Mouse (Mus musculus) liver, postnatal 0 days (tissue): ENCODE data around the gene Sall1. TPM values are rescaled to one million over a fixed set of nuclear protein-coding genes. Genes with fewer than 3 reads are reported as not detected.

Experiments
- ATAC-seq: fragments of 200-750 bp; cut with Nextera tagmentation; 2 replicates; pipeline ENCODE4 v1.8.0; 2017; ENCODE audit warnings: mild to moderate bottlenecking, moderate library complexity
- DNase-seq: peaks from one replicate; pipeline ENCODE4 v3.0.0-alpha.2; 2016
- H3K27ac ChIP-seq: fragments of 300-500 bp; sonication (generic); 2 replicates; pipeline ENCODE4 v1.5.1; 2014; ENCODE audit warnings: antibody characterized with exemption, moderate library complexity, mild to moderate bottlenecking, low read depth
- H3K27me3 ChIP-seq: fragments of 300-500 bp; sonication (generic); 2 replicates; pipeline ENCODE4 v1.6.1; 2014; ENCODE audit warnings: low read length, control low read depth, mixed read lengths; ENCODE audit not compliant: insufficient read depth
- H3K36me3 ChIP-seq: fragments of 300-500 bp; sonication (generic); replicated peaks from 2 replicates; pipeline ENCODE4 v1.6.1; 2014; ENCODE audit warnings: mild to moderate bottlenecking, control low read depth, low read length, moderate library complexity, mixed read lengths; ENCODE audit not compliant: insufficient read depth
- H3K4me1 ChIP-seq: fragments of 300-500 bp; sonication (generic); 2 replicates; pipeline ENCODE4 v1.6.1; 2014; ENCODE audit warnings: antibody characterized with exemption, mild to moderate bottlenecking, control low read depth; ENCODE audit not compliant: insufficient read depth
- H3K4me2 ChIP-seq: fragments of 300-500 bp; sonication (generic); 2 replicates; pipeline ENCODE4 v1.6.1; 2014; ENCODE audit warnings: low read depth, mild to moderate bottlenecking, low read length, moderate library complexity, mixed read lengths
- H3K4me3 ChIP-seq: fragments of 300-500 bp; sonication (generic); 2 replicates; pipeline ENCODE4 v1.5.1; 2014; ENCODE audit warnings: low read depth, low read length
- H3K9ac ChIP-seq: fragments of 300-500 bp; sonication (generic); replicated peaks from 2 replicates; pipeline ENCODE4 v1.6.1; 2014; ENCODE audit warnings: mild to moderate bottlenecking, moderate library complexity
- H3K9me3 ChIP-seq: fragments of 300-500 bp; sonication (generic); 2 replicates; pipeline ENCODE4 v1.6.1; 2016; ENCODE audit warnings: mild to moderate bottlenecking, control low read depth, low read length, mixed read lengths
- CTCF ChIP-seq: sonication (generic); IDR thresholded peaks from 2 replicates; pipeline ENCODE4 v1.5.1; 2016; ENCODE audit warnings: antibody characterized with exemption, low read depth
- EP300 ChIP-seq: IDR thresholded peaks from 2 replicates; pipeline ENCODE4 v1.6.1; 2016; ENCODE audit warnings: antibody characterized with exemption, low read depth, mild to moderate bottlenecking
- WGBS: fragments of 180-500 bp; shearing (Covaris S2); extraction: QIAGEN DNeasy Blood & Tissue Kit; methylation state at CpG from one replicate; pipeline ENCODE4 v1.1.7; 2014; ENCODE audit not compliant: insufficient replicate concordance; 5-methylcytosine and 5-hydroxymethylcytosine counted together
- polyA plus RNA-seq: library from polyadenylated mRNA; unstranded; fragments of >200 nt; fragmentation: Nextera tagmentation; extraction: Ambion mirVana; gene quantifications from 2 replicates; pipeline ENCODE4 v1.2.1, GENCODE M21; 2015

Gene Sall1
- polyA plus RNA-seq, 1 experiment from 2014 or later: 3.9 TPM

DNA sequence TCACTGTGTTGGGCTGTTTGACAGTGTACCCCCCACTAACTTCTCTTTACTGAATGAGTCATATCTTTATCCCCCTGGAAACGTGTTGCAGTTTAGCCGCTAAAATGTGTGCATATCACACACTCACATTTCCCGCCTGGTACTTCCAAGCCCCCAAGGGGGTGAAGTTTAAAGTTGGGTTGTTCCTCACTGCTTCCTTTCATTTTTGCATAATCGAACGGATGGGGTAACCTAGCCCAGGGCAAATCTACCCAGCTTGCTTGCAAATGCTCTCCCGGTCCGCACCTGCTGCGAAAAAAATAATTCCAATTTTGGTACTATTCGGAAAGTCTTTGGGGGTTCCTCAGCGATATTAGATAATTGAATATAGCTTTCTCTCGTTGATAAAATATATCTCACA is 38.2 kb downstream of the Sall1 start:
- Histone ChIP-seq H3K27me3 (peaks cover 12% of the 10 kb centered on the region), H3K4me3 (no peak overlapping the region), H3K4me1 (no peaks in the 10 kb centered on the region; the same call in 1 of the 2 replicates), H3K9ac (no peak overlapping the region), H3K27ac (no peak overlapping the region), H3K36me3 (no peaks in the 10 kb centered on the region), H3K9me3 (no peaks in the 10 kb centered on the region), H3K4me2 (peak overlapping the region; percentile 66)
- no peak for ATAC-seq
- TF ChIP-seq CTCF (no peak), EP300 (no peak)
- DNase-seq: no peak
- WGBS: 33% methylated on average over 11 of the region's 11 CpGs

DNA sequence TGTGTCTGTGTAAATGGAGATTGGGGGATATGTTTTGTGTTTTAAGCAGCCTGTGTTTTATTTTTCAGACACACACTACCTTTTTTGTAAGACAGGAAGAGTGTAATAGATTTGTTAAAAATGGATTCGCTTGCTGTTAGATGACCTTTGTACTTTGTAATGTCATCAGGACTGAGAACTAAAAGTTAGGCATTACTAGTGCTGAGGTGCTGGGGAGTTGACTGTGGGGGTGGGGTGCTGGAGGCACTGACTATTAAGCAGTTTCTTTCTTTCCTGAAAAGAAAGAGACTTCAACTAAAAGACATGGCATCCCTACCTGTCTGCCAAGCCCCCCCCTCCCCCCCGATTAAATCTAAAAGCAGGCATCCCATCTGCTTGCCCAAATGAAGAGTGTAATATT is 39.9 kb downstream of the Sall1 start:
- no peak for DNase-seq
- no peaks in the 10 kb centered on the region for H3K36me3 ChIP-seq
- peak; percentile 82; the same call in 1 of the 2 replicates for ATAC-seq
- no peaks in the 10 kb centered on the region; the same call in 1 of the 2 replicates for H3K4me1 ChIP-seq
- H3K9me3 ChIP-seq: no peaks in the 10 kb centered on the region
- H3K27ac ChIP-seq: peak overlapping the region; percentile 78
- TF ChIP-seq CTCF (no peak), EP300 (0 out of 2 replicates have a peak, but pooled peaks have one; percentile 12)
- no peak overlapping the region for H3K9ac ChIP-seq
- 33% methylated on average over 2 of the region's 2 CpGs for WGBS
- H3K4me2 ChIP-seq: no peak overlapping the region
- H3K27me3 ChIP-seq: peaks cover 12% of the 10 kb centered on the region
- no peak overlapping the region for H3K4me3 ChIP-seq

DNA sequence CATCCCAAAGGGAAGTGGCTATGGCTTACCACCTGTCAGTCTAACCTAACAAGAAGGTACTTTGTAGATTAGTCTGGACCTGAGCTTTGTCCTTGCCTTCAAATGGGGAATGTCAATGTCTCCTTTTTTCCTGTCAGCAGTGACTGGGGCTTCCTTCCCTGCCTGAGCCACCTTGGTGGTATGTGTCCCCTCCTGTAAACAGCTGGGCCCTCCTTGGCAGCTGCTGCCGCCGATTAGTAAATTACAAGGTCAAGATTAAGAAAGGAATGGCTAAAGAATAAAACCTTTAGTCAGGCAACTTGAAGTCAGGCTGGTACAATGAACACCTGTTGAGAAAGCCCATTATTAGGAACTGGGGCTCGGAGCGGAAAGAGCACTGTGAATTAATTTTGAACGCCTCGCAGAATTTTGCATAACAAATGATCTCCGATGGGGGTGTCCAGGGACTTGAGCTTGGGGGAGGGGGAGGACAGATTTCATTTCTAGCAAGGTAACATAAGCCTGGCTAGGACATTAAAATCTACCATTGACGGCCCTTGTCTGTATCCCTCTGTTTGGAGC is 40.5 kb downstream of the Sall1 start:
- Histone ChIP-seq H3K36me3 (no peaks in the 10 kb centered on the region), H3K27me3 (peaks cover 12% of the 10 kb centered on the region), H3K4me2 (no peak overlapping the region), H3K9ac (no peak overlapping the region), H3K27ac (peak overlapping the region; percentile 78), H3K9me3 (no peaks in the 10 kb centered on the region), H3K4me3 (no peak overlapping the region), H3K4me1 (no peaks in the 10 kb centered on the region; the same call in 1 of the 2 replicates)
- TF ChIP-seq EP300 (no peak), CTCF (no peak)
- no peak for DNase-seq
- ATAC-seq: no peak
- WGBS: 60% methylated on average over 8 of the region's 8 CpGs

DNA sequence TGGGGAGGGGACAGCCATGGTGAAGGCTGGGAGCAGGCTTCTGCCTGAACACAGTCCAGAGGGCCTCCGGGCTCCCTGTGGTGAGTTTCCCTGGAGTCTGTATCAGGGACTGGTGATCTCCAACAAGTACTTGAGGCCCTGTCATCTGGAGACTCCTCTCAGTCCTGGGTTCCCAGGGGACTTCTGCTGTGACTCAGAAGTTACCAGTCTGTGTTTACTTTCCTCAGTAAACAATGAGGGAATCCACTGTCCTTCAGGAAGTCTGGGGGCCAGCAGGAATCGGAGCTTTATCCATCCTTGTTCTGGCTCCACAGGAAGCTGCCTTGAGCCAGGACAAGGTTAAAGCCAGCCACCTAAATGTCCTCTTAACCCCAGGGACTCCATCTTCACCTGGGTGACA is 41.8 kb downstream of the Sall1 start:
- Histone ChIP-seq H3K9ac (no peak overlapping the region), H3K27ac (no peak overlapping the region), H3K36me3 (no peaks in the 10 kb centered on the region), H3K27me3 (peaks cover 8% of the 10 kb centered on the region), H3K4me2 (no peak overlapping the region), H3K4me3 (no peak overlapping the region), H3K4me1 (no peaks in the 10 kb centered on the region; the same call in 1 of the 2 replicates), H3K9me3 (no peaks in the 10 kb centered on the region)
- no peak for ATAC-seq
- no peak for DNase-seq
- 41% methylated on average over 2 of the region's 2 CpGs for WGBS
- no peak for TF ChIP-seq CTCF
- no peak for TF ChIP-seq EP300

DNA sequence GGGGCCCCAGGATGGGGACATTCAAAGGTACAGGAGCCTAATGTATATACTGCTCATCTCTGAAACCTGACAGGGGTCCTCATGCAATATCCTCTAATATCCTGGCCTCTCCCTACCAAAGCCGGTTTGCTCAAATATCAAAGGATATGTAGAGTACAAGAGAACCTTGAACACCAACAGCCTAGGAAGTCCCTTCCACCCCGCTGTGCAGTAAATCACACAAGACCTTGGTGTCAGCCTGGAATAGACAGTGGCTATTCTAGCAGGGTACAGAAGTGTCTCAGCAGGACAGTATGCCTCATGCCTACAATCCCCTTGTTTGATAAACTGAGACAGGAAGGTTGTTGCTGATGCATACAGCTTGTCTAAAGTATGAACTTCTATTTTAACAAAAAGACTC is 46.7 kb downstream of the Sall1 start:
- no peak overlapping the region for H3K4me3 ChIP-seq
- H3K4me1 ChIP-seq: no peaks in the 10 kb centered on the region; the same call in 1 of the 2 replicates
- H3K9ac ChIP-seq: no peak overlapping the region
- TF ChIP-seq EP300: no peak
- TF ChIP-seq CTCF: no peak
- no peak overlapping the region for H3K27ac ChIP-seq
- no peaks in the 10 kb centered on the region for H3K27me3 ChIP-seq
- H3K36me3 ChIP-seq: no peaks in the 10 kb centered on the region
- DNase-seq: no peak
- no peak for ATAC-seq
- no peaks in the 10 kb centered on the region for H3K9me3 ChIP-seq
- 81% methylated on average over 2 of the region's 2 CpGs for WGBS
- H3K4me2 ChIP-seq: no peak overlapping the region

DNA sequence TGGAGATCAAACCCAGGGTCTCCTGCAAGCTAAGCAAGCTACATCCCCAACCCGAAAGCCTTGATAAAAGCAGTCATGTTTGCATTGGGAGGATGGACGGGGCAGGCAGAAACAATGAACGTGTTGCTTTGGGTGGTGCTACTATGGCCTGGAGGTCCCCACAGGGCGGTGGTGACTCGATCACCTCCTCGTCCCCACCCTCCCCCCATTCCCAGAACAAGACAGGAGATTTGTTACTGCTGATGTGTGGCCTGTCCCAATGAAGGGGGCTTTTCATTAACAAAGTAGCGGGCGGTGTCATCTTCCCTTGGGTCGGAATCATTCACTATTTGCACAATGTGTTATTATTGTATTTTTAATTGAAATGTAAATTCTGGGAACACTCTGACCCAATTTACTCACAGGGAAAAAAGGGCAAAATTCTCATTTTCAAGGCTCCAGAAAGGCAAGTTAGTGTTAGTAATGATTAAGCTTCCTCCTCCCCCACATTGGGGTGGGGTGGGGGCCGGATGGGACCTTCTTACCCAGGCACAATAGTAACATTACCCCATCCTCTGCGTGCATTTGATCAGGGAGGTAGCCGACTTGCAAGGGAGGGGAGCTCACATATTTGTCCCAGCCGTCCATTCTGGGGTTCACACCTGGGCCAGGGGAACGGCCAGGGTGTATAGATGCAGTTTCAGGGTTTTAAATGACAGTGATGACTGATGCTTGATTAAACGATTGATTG is 52.0 kb downstream of the Sall1 start:
- H3K27ac ChIP-seq: no peak overlapping the region
- ATAC-seq (no peak), DNase-seq (no peak)
- no peak overlapping the region for H3K4me2 ChIP-seq
- no peaks in the 10 kb centered on the region for H3K27me3 ChIP-seq
- no peak overlapping the region for H3K4me3 ChIP-seq
- H3K36me3 ChIP-seq: no peaks in the 10 kb centered on the region
- WGBS: 66% methylated on average over 15 of the region's 15 CpGs
- no peak overlapping the region for H3K9ac ChIP-seq
- no peak for TF ChIP-seq EP300
- no peak for TF ChIP-seq CTCF
- no peaks in the 10 kb centered on the region for H3K9me3 ChIP-seq
- H3K4me1 ChIP-seq: no peaks in the 10 kb centered on the region; the same call in 1 of the 2 replicates
